Mouse (Mus musculus): ENCODE data around the gene 4933434E20Rik. TPM values are rescaled to one million over a fixed set of nuclear protein-coding genes. Genes with fewer than 3 reads are reported as not detected.

4933434E20Rik gene
- total RNA-seq, 2 experiments from 2014 or later, result 81.6 to 84.9 TPM

Small RNA genes within 50 kb of the gene (microRNA-seq; reads per million reads assigned to microRNA genes)
- gene Mir190b (5.4 to 6.8 reads per million in 2 experiments), gene Mir7669 (0.23 to 0.28 reads per million in 2 experiments)

Other genes starting within 250 kb of the 4933434E20Rik start
- gene She, start 220.3 kb upstream of the 4933434E20Rik start, total RNA-seq (2021), result 1 to 10 TPM; 3.4 to 3.5 TPM
- 1 to 10 TPM; 5.0 to 6.1 TPM for gene Il6ra, start 138.4 kb upstream of the 4933434E20Rik start, total RNA-seq (2021)
- gene Atp8b2, start 88.1 kb upstream of the 4933434E20Rik start, total RNA-seq (2021), result 10 to 100 TPM; 77.3 to 93.0 TPM
- gene Hax1, start 52.9 kb upstream of the 4933434E20Rik start, total RNA-seq (2021), result 10 to 100 TPM; 67.8 to 71.8 TPM
- 100 to 1,000 TPM; 182 to 186 TPM for gene Ubap2l, start 992 bp downstream of the 4933434E20Rik start, total RNA-seq (2021)
- 100 to 1,000 TPM; 193 to 202 TPM for gene Tpm3, start 21.0 kb downstream of the 4933434E20Rik start, total RNA-seq (2021)
- gene Nup210l, start 52.5 kb downstream of the 4933434E20Rik start, total RNA-seq (2021), result under 1 TPM; 0.39 to 0.45 TPM
- gene Rps27, start 162.0 kb downstream of the 4933434E20Rik start, total RNA-seq (2021), result 100 to 1,000 TPM; 697 to 821 TPM
- gene Rab13, start 162.1 kb downstream of the 4933434E20Rik start, total RNA-seq (2021), result 10 to 100 TPM in 1 of 2 experiments, 1 to 10 TPM in 1; 8.1 to 10.9 TPM
- 10 to 100 TPM; 44.7 to 46.4 TPM for gene Jtb, start 180.0 kb downstream of the 4933434E20Rik start, total RNA-seq (2021)
- gene Creb3l4, start 191.9 kb downstream of the 4933434E20Rik start, total RNA-seq (2021), result not detected
- gene Slc39a1, start 196.5 kb downstream of the 4933434E20Rik start, total RNA-seq (2021), result 10 to 100 TPM; 48.8 to 53.3 TPM
- 10 to 100 TPM; 32.4 to 33.6 TPM for gene Crtc2, start 202.5 kb downstream of the 4933434E20Rik start, total RNA-seq (2021)
- gene Dennd4b, start 213.5 kb downstream of the 4933434E20Rik start, total RNA-seq (2021), result 10 to 100 TPM; 22.4 to 24.4 TPM
- gene Gatad2b, start 241.5 kb downstream of the 4933434E20Rik start, total RNA-seq (2021), result 10 to 100 TPM; 92.7 to 96.5 TPM